Mouse (Mus musculus): ENCODE measurements around the gene Tnni2.

DNA sequence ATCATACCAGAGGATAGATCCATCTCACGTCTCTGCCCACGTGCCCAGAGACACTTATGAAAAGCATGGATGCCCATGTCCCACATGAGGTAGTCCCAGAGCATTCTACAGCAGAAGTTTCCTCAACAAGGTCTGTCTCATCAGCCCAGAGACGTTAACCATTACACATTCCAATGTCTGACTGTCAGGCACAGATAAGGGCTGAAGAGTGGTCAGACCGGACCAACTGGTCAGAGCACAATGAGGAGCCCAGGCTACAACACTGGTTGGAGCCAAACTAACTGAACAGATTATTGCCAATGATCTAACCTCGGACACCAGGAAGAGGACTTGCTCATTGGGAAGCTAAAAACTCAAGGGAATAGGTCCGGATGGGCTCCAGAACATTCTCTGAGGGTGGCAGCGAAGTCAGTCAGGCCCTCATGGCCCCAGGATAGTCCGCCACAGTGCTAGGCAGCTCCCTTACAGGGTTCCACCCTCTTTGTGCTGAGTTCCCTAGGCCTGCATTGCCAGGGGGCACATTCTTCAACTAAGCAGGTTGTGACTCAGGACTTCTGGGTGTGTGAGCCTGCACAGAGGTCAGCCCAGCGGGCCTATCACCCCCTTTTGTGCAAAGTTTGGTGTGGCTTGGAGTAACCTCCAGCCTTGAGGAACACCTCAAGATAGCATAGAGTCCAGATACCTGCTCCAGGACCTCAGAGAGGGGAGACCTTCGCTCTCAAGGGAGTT, 7.3 kb upstream of the Tnni2 start, which contains the start of gene Syt8:
- TF ChIP-seq MAFK (IDR thresholded peaks at IDR 0.05; ENCODE audit: insufficient read depth, low read depth, low read length) (no peak), ZNF384 (IDR thresholded peaks at IDR 0.05; ENCODE audit: low read depth, low read length) (no peak), ZC3H11A (IDR thresholded peaks at IDR 0.05; ENCODE audit: borderline replicate concordance, low read depth, low read length) (no peak), HCFC1 (IDR thresholded peaks at IDR 0.05; ENCODE audit: borderline replicate concordance, insufficient read depth, low read length) (no peak), CHD2 (IDR thresholded peaks at IDR 0.05; ENCODE audit: low read depth, low read length) (no peak)
